Mouse (Mus musculus) E14TG2a.4 (cell line): ENCODE data around the gene Apoc4.

ENCODE experiments used
- H3K27me3 ChIP-seq: 2 replicates; pipeline ENCODE4 v1.6.1; 2014; ENCODE audit warnings: low read length, control low read depth; ENCODE audit not compliant: insufficient read depth
- H3K36me3 ChIP-seq: 2 replicates; pipeline ENCODE4 v1.6.1; 2014; ENCODE audit warnings: low read length, control low read depth; ENCODE audit not compliant: insufficient read depth
- H3K4me1 ChIP-seq: replicated peaks from 2 replicates; pipeline ENCODE4 v1.6.1; 2014; ENCODE audit warnings: low read depth, low read length, control low read depth
- H3K4me3 ChIP-seq: replicated peaks from 2 replicates; pipeline ENCODE4 v1.5.1; 2014; ENCODE audit warnings: mild to moderate bottlenecking, low read length
- H3K9me3 ChIP-seq: 2 replicates; pipeline ENCODE4 v1.6.1; 2014; ENCODE audit warnings: low read length, control low read depth
- CTCF ChIP-seq: conservative IDR thresholded peaks from 2 replicates; pipeline ENCODE4 v1.5.1; 2014; ENCODE audit warnings: low read length
- NANOG ChIP-seq: IDR thresholded peaks from 2 replicates; pipeline ENCODE4 v1.6.1; 2014; ENCODE audit warnings: borderline replicate concordance, low read length, mixed read lengths
- POU5F1 ChIP-seq: IDR thresholded peaks from 2 replicates; pipeline ENCODE4 v1.6.1; 2014; ENCODE audit warnings: low read length, borderline replicate concordance

Apoc4 gene

GRCm38 (mm10) chr7:19704475-19704874, 23.2 kb upstream of the Apoc4 start:
- Histone ChIP-seq H3K4me3 (no peak overlapping the region), H3K27me3 (no peaks in the 10 kb centered on the region), H3K36me3 (peaks cover 85% of the 10 kb centered on the region), H3K4me1 (peaks cover 64% of the 10 kb centered on the region), H3K9me3 (no peaks in the 10 kb centered on the region)
- TF ChIP-seq CTCF (no peak), POU5F1 (no peak), NANOG (no peak)

GRCm38 (mm10) chr7:19702859-19703555, 21.7 kb upstream of the Apoc4 start:
- Histone ChIP-seq H3K27me3 (no peaks in the 10 kb centered on the region), H3K4me1 (peaks cover 60% of the 10 kb centered on the region), H3K9me3 (no peaks in the 10 kb centered on the region), H3K4me3 (peak overlapping the region; percentile 7; the same call in 1 of the 2 replicates), H3K36me3 (peaks cover 71% of the 10 kb centered on the region)
- TF ChIP-seq CTCF (no peak), POU5F1 (no peak), NANOG (no peak)

DNA sequence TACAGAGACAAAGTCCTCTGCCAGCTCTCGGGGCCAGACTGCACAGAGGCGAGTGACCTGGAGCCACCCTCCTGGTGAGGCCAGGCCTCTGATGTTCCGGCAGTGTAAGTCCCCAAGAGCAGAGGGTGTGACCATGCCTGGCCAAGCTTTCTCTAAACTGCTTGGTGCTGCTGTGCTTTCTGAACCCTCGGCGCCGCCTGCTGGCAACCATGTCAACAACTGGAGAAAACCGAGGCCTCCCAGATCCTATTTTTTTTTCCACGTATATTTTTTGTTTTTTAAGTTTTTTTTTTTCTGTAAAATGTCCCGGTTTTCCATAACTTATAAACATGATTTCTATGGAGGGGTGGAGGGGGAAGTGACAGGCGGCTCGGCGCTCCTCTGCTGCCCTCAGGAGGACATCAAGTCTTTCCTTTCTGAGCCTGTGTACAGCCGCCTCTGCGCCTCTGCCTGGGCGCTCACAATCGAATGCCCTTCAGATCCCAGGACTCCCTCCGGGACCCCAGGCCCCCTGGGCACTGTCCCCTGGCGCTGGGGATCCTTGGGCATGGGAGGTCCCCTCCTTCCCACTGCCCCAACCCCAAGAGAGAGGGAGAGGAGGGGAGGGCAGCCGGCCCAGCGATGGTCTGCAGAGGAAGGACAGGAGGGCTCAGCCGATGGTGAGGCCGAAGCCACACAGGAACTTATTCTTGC, 19.9 kb upstream of the Apoc4 start:
- H3K36me3 ChIP-seq, result peaks cover 71% of the 10 kb centered on the region
- peak overlapping the region; percentile 86 for H3K4me3 ChIP-seq
- TF ChIP-seq CTCF (peak; percentile 30), NANOG (no peak)
- peaks cover 75% of the 10 kb centered on the region for H3K4me1 ChIP-seq
- H3K27me3 ChIP-seq, result no peaks in the 10 kb centered on the region
- no peaks in the 10 kb centered on the region for H3K9me3 ChIP-seq

DNA sequence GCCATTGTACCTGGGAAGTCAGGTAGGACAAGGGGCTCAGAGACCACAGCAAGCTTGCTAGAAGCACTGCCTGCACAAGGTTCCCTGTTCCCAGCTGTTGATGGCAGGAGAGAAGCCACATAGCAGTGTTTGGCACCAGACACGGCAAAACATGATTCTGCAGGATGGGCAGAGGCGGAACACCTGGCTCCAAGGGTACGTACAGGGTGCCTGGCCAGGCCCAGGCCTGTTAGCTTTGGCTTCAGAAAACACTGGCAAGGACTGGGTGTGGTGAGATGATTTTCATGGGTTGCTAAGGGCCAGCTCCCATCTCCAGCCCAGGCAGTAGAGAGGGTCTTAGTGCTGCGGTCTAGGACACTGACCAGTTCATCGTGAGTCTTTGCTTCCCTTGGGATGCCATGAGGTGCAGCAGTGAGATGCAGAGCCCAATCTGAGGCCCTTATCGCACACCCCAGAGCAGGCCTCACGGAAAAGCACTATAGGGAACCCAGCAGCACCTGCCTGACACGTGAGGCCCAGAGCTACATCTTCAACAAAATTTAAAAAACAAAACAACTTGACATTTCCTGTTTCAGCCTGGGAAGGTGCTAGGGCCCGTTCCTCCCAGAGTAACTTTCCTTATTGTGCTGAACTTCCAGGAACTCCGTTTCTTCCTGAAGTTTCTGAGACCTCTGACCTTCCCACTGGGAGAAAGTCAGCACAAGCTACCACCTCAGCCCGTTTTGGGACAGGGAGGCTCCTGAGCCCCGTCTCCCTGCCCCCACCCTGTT, 19.2 kb upstream of the Apoc4 start:
- Histone ChIP-seq H3K27me3 (no peaks in the 10 kb centered on the region), H3K4me3 (peak overlapping the region; percentile 86), H3K36me3 (peaks cover 72% of the 10 kb centered on the region), H3K9me3 (no peaks in the 10 kb centered on the region), H3K4me1 (peaks cover 82% of the 10 kb centered on the region)
- no peak for TF ChIP-seq CTCF
- TF ChIP-seq POU5F1, result no peak
- TF ChIP-seq NANOG, result no peak

DNA sequence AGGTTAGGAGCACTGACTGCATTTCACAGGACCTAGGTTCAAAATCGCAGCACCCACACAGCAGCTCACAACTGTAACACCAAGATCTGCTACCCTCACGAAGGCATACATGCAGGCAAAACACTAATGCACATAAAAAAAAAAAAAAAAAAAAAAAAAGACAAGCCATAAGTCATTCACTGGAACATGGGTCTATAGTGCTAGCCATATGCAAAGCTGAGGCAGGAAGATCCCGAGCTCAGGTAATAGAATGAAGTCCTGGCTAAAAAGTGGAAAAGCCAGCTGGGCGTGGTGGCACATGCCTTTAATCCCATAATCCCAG, 18.5 kb upstream of the Apoc4 start:
- no peaks in the 10 kb centered on the region for H3K27me3 ChIP-seq
- H3K4me1 ChIP-seq, result peaks cover 84% of the 10 kb centered on the region
- H3K9me3 ChIP-seq, result no peaks in the 10 kb centered on the region
- H3K36me3 ChIP-seq, result peaks cover 66% of the 10 kb centered on the region
- peak overlapping the region; percentile 86 for H3K4me3 ChIP-seq
- no peak for TF ChIP-seq CTCF
- TF ChIP-seq NANOG, result no peak
- no peak for TF ChIP-seq POU5F1

DNA sequence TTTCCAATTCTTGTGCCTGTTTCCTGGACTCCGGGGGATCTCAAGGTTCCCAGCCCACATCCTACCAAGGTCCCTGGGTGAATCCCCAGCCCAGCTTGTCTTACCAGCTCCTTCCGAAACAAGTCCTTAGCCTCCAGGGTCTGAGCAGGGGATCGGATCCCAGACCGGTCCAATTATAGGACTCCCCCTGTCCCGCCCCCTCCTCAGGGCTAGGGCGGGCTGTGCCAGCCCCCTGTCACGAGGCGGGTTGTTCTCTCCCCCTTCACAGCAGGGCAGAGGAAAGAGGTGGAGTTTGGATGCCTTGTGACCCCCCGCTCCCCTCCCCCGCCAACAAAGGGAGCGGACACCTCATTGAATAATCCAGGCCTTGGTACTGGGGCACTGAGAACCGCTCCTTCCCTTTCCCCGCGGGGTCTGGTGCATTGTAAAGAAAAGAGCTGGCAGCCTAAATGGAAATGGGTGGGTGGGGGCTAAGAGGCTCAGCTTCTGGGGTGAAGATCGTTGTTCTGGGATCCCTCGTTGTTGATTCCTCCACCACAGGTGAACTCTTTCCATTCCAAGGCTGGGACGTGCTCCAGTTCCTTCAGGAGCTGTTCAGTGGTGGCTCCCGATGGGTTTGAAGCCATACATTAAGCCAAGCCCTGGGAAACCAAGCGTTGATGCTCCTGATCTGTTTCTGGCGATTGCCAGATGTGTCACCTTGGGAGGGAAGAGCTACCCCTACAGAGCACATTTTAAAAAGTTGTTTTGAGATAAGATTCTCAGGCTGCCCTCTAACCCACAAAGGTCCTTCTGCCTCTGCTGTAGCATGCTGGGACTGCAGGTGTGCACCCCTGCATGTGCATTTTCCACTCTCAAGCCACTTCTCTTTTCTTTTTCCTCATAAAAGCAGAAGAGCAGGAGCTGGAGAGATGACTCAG, 17.9 kb upstream of the Apoc4 start, which contains the start of gene Apoe:
Gene Apoe, minus strand, starts transcription at position 282 of the 920 bp plus-strand sequence.
- Histone ChIP-seq H3K9me3 (no peaks in the 10 kb centered on the region), H3K27me3 (no peaks in the 10 kb centered on the region), H3K4me1 (peaks cover 84% of the 10 kb centered on the region), H3K4me3 (peak within 1 kb of the TSS; percentile 86), H3K36me3 (peaks cover 59% of the 10 kb centered on the region)
- TF ChIP-seq CTCF (no peak), NANOG (0 out of 2 replicates have a peak, but pooled peaks have one; percentile 17), POU5F1 (no peak)

DNA sequence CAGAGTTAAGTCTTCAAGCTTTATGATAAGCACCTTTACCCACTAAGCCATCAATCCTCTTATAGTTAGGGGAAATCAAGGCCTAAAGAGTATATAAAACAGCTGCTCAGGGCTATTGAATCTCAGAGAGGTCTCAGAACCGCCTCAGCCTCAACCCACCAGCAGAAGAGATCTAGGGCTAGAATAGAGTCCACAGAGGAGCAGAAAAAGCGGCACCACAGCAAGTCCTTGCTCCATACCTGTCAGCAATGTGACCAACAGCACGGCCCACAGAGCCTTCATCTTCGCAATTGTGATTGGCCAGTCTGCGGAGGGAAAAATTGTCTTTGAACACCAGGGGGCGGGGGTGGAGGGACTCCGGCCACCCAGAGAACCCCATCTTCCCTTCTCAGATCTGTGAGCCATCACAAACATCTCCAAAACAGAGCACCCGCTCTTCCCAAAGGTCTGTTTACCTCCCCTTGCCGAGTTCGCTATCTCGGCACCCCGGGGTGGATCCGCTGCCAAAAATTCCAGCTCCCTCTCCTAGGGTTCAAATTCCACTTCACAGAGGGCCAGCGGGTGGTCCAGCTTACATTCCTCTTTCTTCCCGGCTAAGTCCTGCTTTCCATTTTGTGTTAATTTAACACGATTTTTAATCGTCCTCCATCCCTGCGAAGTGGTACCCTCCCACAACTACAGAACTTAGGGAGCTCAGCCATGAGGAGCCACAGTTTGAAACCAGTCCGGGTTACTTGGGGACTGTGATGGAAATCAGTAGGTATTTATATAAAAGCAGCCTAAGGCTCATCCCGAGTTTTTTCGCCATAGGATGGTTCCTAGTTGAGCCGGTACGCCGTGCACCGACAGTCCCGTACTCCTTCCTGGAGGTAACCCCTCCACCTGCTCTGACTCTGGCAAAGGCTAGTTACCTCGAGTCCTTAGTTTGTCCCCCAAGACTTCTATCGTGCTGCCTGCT, 16.9 kb upstream of the Apoc4 start:
- Histone ChIP-seq H3K9me3 (no peaks in the 10 kb centered on the region), H3K36me3 (peaks cover 50% of the 10 kb centered on the region), H3K27me3 (no peaks in the 10 kb centered on the region), H3K4me3 (peak overlapping the region; percentile 86), H3K4me1 (peaks cover 84% of the 10 kb centered on the region)
- TF ChIP-seq POU5F1, result no peak
- no peak for TF ChIP-seq NANOG
- peak; percentile 23; the same call in 1 of the 2 replicates for TF ChIP-seq CTCF
